Mouse (Mus musculus): Measurements from ENCODE around the gene Srp68.

The Srp68 gene

GRCm38 (mm10) chr11:116237742-116238395, 36.1 kb downstream of the Srp68 start, which contains the start of gene Evpl:
Gene Evpl (minus strand): TSS chr11:116238077.
- ChIA-PET POLR2A (interaction anchor here (0.8 to 3.6 kb wide), 21 partner anchors 8 to 335 kb away, joined by 3 to 21 read pairs (median 4); partner anchors contain the start of gene Trim47 (in 1 of the 4)), CTCF (interaction anchor here (0.6 to 2.6 kb wide), 11 partner anchors 9 to 30 kb away, joined by 3 to 10 read pairs (median 4); no protein-coding TSS in a partner anchor)

GRCm38 (mm10) chr11:116234901-116235300, 39.1 kb downstream of the Srp68 start:
- POLR2A ChIA-PET, result interaction anchor here in 2 of 4 experiments (1.0 to 5.0 kb wide), 3 partner anchors 8 to 394 kb away, joined by 3 to 26 read pairs (median 3); no protein-coding TSS in a partner anchor
- CTCF ChIA-PET, result interaction anchor here in 3 of 4 experiments (1.0 to 1.5 kb wide), 3 partner anchors 59 to 92 kb away, joined by 3 to 12 read pairs (median 5); no protein-coding TSS in a partner anchor

- POLR2A ChIA-PET, result interaction anchor here in 3 of 4 experiments (0.5 to 5.1 kb wide), 10 partner anchors 10 to 297 kb away, joined by 3 to 30 read pairs (median 6); partner anchors contain the start of gene Galr2 (in 1 of the 3)
- CTCF ChIA-PET, result interaction anchor here in 3 of 4 experiments (0.6 to 2.2 kb wide), 9 partner anchors 9 to 86 kb away, joined by 3 to 8 read pairs (median 4); no protein-coding TSS in a partner anchor
Observed at GRCm38 (mm10) chr11:116232427-116232826, 41.6 kb downstream of the Srp68 start.

- ChIA-PET CTCF (interaction anchor here in 2 of 4 experiments (0.5 to 3.0 kb wide), 6 partner anchors 8 to 217 kb away, joined by 3 to 23 read pairs (median 6); partner anchors contain the start of gene Evpl (in 1 of the 2)), POLR2A (interaction anchor here in 1 of 4 experiments (0.6 to 1.0 kb wide), 2 partner anchors 16 to 19 kb away, joined by 3 read pairs; no protein-coding TSS in a partner anchor)
Observed at GRCm38 (mm10) chr11:116228699-116229098, 45.3 kb downstream of the Srp68 start.

- ChIA-PET CTCF (interaction anchor here (0.5 to 3.5 kb wide), 57 partner anchors 9 to 582 kb away, joined by 3 to 25 read pairs (median 4); partner anchors contain the start of genes Evpl (in 2 of the 4), Exoc7 (in 2 of the 4), Foxj1 (in 1 of the 4) and Mrpl38 (in 1 of the 4)), POLR2A (interaction anchor here (0.6 to 2.7 kb wide), 15 partner anchors 11 to 273 kb away, joined by 3 to 12 read pairs (median 4); partner anchors contain the start of genes Evpl (in 1 of the 4), Exoc7 (in 1 of the 4), Mrpl38 (in 1 of the 4) and Srp68 (in 1 of the 4))
Observed at GRCm38 (mm10) chr11:116226414-116226813, 47.6 kb downstream of the Srp68 start.

- CTCF ChIA-PET, result interaction anchor here (0.5 to 5.9 kb wide), 33 partner anchors 8 to 980 kb away, joined by 3 to 31 read pairs (median 4); partner anchors contain the start of genes Mrpl38 (in 2 of the 4), Exoc7 (in 1 of the 4), Galr2 (in 1 of the 4) and Prpsap1 (in 1 of the 4)
Observed at GRCm38 (mm10) chr11:116222740-116223059, 51.3 kb downstream of the Srp68 start.

GRCm38 (mm10) chr11:116221931-116222739, 51.9 kb downstream of the Srp68 start:
- POLR2A ChIA-PET, result interaction anchor here (0.5 to 4.6 kb wide), 54 partner anchors 8 to 1432 kb away, joined by 3 to 26 read pairs (median 4); partner anchors contain the start of genes Evpl (in 3 of the 4), Mrpl38 (in 3 of the 4), Exoc7 (in 2 of the 4) and Aanat (in 1 of the 4)
- CTCF ChIA-PET, result interaction anchor here (0.5 to 5.9 kb wide), 48 partner anchors 8 to 980 kb away, joined by 3 to 31 read pairs (median 4); partner anchors contain the start of genes Mrpl38 (in 3 of the 4), Acox1 (in 2 of the 4), Exoc7 (in 1 of the 4) and Galr2 (in 1 of the 4)

More at GRCm38 (mm10) chr11:116222740-116223059, 51.3 kb downstream of the Srp68 start:
- POLR2A ChIA-PET, result interaction anchor here (0.5 to 4.6 kb wide), 46 partner anchors 9 to 1431 kb away, joined by 3 to 26 read pairs (median 4); partner anchors contain the start of genes Mrpl38 (in 3 of the 4), Evpl (in 2 of the 4), Exoc7 (in 2 of the 4) and Aanat (in 1 of the 4)

- ChIA-PET CTCF (interaction anchor here (0.6 to 5.9 kb wide), 34 partner anchors 7 to 274 kb away, joined by 3 to 31 read pairs (median 4); partner anchors contain the start of genes Mrpl38 (in 3 of the 4), Evpl (in 2 of the 4), Acox1 (in 1 of the 4) and Ten1 (in 1 of the 4)), POLR2A (interaction anchor here in 2 of 4 experiments (0.6 to 4.6 kb wide), 19 partner anchors 8 to 277 kb away, joined by 3 to 26 read pairs (median 3); partner anchors contain the start of genes Mrpl38 (in 2 of the 2), Exoc7 (in 1 of the 2) and Trim65 (in 1 of the 2))
Observed at GRCm38 (mm10) chr11:116219885-116220284, 54.1 kb downstream of the Srp68 start.

GRCm38 (mm10) chr11:116218737-116219400, 55.1 kb downstream of the Srp68 start:
- ChIA-PET CTCF (interaction anchor here in 3 of 4 experiments (0.8 to 5.9 kb wide), 10 partner anchors 11 to 227 kb away, joined by 3 to 31 read pairs (median 5); partner anchors contain the start of gene Mrpl38 (in 2 of the 3)), POLR2A (interaction anchor here in 2 of 4 experiments (1.0 to 1.5 kb wide), 3 partner anchors 80 to 194 kb away, joined by 3 to 4 read pairs (median 3); partner anchors contain the start of gene Mrpl38 (in 1 of the 2))

GRCm38 (mm10) chr11:116218263-116218662, 55.8 kb downstream of the Srp68 start:
- ChIA-PET CTCF (interaction anchor here in 2 of 4 experiments (1.6 to 5.9 kb wide), 2 partner anchors 79 kb away, joined by 4 to 31 read pairs; partner anchors contain the start of gene Mrpl38 (in 2 of the 2)), POLR2A (interaction anchor here in 2 of 4 experiments (1.0 to 1.3 kb wide), 2 partner anchors 80 to 194 kb away, joined by 3 to 4 read pairs; partner anchors contain the start of gene Mrpl38 (in 1 of the 2))

- CTCF ChIA-PET, result interaction anchor here (0.6 to 2.5 kb wide), 9 partner anchors 10 to 247 kb away, joined by 3 to 10 read pairs (median 7); partner anchors contain the start of genes Evpl (in 1 of the 4) and Mrpl38 (in 1 of the 4)
- POLR2A ChIA-PET, result interaction anchor here in 3 of 4 experiments (0.6 to 2.6 kb wide), 7 partner anchors 10 to 1169 kb away, joined by 3 to 11 read pairs (median 5); partner anchors contain the start of genes Mrpl38 (in 2 of the 3) and Fbf1 (in 1 of the 3)
Observed at GRCm38 (mm10) chr11:116216549-116216948, 57.5 kb downstream of the Srp68 start.

GRCm38 (mm10) chr11:116215991-116216390, 58.0 kb downstream of the Srp68 start:
- ChIA-PET CTCF (interaction anchor here (0.6 to 2.5 kb wide), 31 partner anchors 10 to 776 kb away, joined by 3 to 10 read pairs (median 4); partner anchors contain the start of genes Mrpl38 (in 2 of the 4), Evpl (in 1 of the 4), Exoc7 (in 1 of the 4) and Trim65 (in 1 of the 4)), POLR2A (interaction anchor here in 3 of 4 experiments (0.5 to 2.6 kb wide), 12 partner anchors 10 to 1170 kb away, joined by 3 to 11 read pairs (median 4); partner anchors contain the start of genes Mrpl38 (in 2 of the 3), Evpl (in 1 of the 3) and Fbf1 (in 1 of the 3))

- CTCF ChIA-PET, result interaction anchor here (0.5 to 2.5 kb wide), 51 partner anchors 8 to 1572 kb away, joined by 3 to 10 read pairs (median 4); partner anchors contain the start of genes Mrpl38 (in 2 of the 4), Evpl (in 1 of the 4), Exoc7 (in 1 of the 4) and Foxj1 (in 1 of the 4)
- POLR2A ChIA-PET, result interaction anchor here in 2 of 4 experiments (0.6 to 2.6 kb wide), 20 partner anchors 10 to 1397 kb away, joined by 3 to 8 read pairs (median 3); partner anchors contain the start of genes Mrpl38 (in 2 of the 2), Evpl (in 1 of the 2) and Fbf1 (in 1 of the 2)
Observed at GRCm38 (mm10) chr11:116215181-116215580, 58.8 kb downstream of the Srp68 start.

GRCm38 (mm10) chr11:116213877-116214510, 60.0 kb downstream of the Srp68 start:
- ChIA-PET CTCF (interaction anchor here (0.5 to 2.5 kb wide), 13 partner anchors 7 to 295 kb away, joined by 3 to 10 read pairs (median 4); no protein-coding TSS in a partner anchor), POLR2A (interaction anchor here in 2 of 4 experiments (0.6 to 1.5 kb wide), 6 partner anchors 9 to 635 kb away, joined by 3 to 7 read pairs (median 4); partner anchors contain the start of gene Fbf1 (in 1 of the 2))

- POLR2A ChIA-PET, result interaction anchor here in 1 of 4 experiments (0.6 kb wide), 1 partner anchor 822 kb away, joined by 3 read pairs; no protein-coding TSS in a partner anchor
Observed at GRCm38 (mm10) chr11:116212847-116213246, 61.2 kb downstream of the Srp68 start.

More at GRCm38 (mm10) chr11:116212847-116213246, 61.2 kb downstream of the Srp68 start:
- CTCF ChIA-PET, result interaction anchor here in 3 of 4 experiments (0.6 to 2.4 kb wide), 3 partner anchors 8 to 10 kb away, joined by 3 to 9 read pairs (median 7); no protein-coding TSS in a partner anchor
